Mouse (Mus musculus) layer of hippocampus, adult 18-20 months (tissue): ENCODE measurements around the gene Syce3. TPM values are rescaled to one million over a fixed set of nuclear protein-coding genes. Genes with fewer than 3 reads are reported as not detected.
"Not testable (repeated sequence)": the region's sequence is repeated elsewhere in the genome, so short reads cannot be mapped to it uniquely, and the experiment has no call there.

Experiments used
- DNase-seq, 2 experiments: peaks; one replicate each; pipeline ENCODE4 v3.0.0; 2022; ENCODE audit warnings: low spot score in 2 of 2
- long read RNA-seq: library from polyadenylated mRNA; stranded (forward); transcript quantifications from one replicate; pipeline ENCODE4 v2.0.0, GENCODE M21; 2021
- total RNA-seq, 2 experiments: library from RNA; stranded (reverse); gene quantifications; 2 replicates each; pipeline ENCODE4 v1.2.3; 2021

Syce3 gene
- total RNA-seq, result not detected
- long read RNA-seq, result 0 reads

DNA sequence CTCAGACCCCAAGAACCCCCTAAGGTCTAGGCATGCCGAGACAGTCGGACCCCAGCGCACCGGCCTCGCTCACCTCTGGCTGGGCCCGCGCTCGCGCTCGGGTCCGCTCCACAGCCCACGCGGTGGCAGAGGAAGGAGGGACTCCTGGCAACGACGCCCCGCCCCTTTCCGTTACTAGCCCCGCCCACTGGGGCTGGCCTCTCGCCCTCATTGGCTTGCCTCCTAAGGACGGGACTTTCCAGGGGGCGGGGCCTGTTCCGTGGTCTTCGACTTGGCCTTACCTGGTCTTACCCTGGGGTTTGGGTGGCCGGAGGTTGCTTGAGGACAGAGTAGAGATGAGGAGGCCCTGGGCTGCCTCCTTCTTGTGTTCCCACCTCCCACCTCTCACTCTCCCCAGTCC lies at the start of gene Syce3:
TSS of gene Syce3 (minus strand) at position 386 of the 400 bp plus-strand sequence.
- DNase-seq, result no peak

GRCm38 (mm10) chr15:89459821-89460220 lies 49.5 kb upstream of the Syce3 start:
- DNase-seq, result no peak

DNA sequence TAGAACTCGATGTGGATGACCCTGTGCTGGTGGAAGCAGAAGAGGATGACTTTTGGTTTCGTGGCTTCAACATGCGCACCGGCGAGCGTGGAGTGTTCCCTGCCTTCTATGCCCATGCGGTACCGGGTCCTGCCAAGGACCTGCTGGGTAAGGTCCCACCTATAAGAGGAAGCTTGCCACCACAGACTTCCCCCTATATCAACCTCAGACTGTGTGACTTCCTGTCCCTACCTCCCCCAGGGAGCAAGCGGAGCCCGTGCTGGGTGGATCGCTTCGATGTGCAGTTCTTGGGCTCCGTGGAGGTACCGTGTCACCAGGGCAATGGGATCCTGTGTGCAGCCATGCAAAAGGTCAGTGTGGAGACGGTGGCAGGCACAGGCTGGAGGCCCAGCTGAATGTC lies 48.6 kb upstream of the Syce3 start:
- DNase-seq, result no peak

DNA sequence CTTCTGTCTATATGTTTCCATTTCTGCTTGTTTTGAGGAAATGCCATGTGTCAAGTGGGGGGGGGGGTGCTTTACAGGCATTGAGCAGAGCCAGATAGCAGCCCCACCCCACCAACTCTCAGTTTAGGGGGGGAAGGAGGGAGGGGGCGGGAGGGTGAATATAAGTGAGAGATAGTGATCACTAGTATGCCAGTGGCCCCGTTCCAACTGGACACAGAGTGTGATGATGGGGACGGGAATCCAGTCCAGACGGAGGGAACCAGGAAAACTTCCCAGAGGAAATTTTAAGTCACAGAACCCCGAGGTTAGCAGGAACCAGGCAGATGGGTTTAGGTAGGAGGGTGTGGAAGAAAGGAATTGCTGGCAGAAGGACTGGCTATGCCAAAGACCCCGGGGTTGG lies 45.3 kb upstream of the Syce3 start:
- DNase-seq, result no peak

DNA sequence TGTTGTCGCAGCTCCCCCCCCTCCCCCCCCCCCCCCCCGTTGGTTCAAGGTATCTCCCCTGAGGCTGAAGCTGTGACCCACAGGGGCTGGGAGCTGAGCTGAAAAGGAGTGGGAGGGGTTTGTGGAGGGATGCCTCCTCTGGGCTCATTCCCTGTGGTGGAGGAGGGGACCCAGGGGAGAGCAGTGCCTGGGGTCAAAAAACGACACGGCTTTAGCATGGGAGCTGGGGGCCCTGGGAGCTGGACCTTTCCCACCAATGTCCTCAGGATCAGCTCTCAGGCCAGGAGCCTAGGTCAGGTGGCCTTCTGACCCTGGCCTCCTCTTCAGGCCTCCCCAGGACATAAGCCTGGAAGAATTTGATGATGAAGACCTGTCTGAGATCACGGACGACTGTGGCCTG lies 44.6 kb upstream of the Syce3 start:
- DNase-seq, result no peak

GRCm38 (mm10) chr15:89453865-89454478 lies 43.7 kb upstream of the Syce3 start, which contains the start of gene Mapk8ip2:
TSS of gene Mapk8ip2 (plus strand) at chr15:89453913.
- DNase-seq, result peak in 1 of 2 experiments; percentile 61

DNA sequence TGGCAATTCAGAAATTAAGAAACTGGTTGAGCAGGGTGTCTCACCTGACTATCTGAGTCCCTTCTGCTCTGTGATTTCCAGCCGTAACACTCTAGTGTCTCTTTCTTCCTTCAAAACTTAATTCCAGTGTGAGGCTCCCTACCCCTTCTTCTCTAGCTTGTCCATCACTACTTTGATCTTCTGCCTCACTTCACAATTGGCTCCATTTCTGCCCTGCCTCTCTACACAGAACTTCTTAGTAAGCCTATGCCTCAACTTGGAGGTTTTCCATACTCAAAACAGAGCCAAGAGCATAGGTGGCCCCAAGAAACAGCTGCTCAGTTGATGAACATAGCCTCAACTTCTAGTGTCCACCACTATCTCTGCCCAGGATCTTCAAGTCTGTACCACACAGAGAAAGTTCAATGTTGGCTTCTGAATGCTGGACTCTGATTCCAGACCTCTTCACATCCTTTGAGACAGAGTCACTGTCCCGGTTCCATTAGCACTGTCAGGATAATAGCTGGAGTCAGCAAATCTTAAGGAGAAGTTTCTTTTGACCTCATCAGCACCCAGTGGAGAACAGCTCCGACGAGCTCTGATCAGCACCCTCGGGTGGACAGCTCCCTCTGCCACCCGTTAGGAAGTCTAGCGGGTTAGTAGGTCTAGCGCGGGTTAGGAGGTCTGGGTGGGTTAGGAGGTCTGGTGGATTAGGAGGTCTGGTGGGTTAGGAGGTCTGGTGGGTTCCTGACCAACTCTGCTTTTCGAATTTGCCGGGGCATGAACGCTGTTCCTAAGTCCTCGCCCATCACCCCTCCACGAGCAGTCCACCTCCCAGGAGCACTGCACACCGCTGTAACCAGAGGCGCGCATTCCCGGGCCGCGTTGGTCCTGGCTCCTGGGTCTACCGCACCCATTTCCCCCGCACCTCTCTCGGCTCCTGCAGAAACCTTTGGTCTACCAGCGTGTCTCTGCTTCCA lies 42.9 kb upstream of the Syce3 start:
- DNase-seq, result no peak

- DNase-seq, result no peak
Measured at GRCm38 (mm10) chr15:89442486-89443070, 32.3 kb upstream of the Syce3 start.

- DNase-seq, result no peak
Measured at GRCm38 (mm10) chr15:89435878-89436277, 25.6 kb upstream of the Syce3 start.

DNA sequence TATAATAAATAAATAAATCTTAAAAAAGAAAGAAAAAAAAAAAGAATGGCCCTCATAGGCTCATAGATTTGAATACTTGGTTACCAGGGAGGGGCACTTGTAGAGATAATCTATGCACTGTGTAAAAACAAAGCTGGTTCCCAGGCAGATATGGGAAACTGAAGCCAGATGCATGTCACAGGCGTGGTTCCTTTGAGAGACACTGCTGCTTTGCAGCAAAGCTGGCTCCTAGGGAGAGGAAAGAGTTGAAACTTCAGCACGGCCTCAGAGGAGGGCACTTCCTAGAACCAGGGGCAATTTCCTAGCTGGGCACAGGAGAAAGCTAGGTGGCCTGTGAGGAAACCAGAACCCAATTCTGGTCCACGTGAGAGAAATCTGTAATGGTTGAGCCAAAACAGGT lies 23.8 kb upstream of the Syce3 start:
- no peak for DNase-seq

DNA sequence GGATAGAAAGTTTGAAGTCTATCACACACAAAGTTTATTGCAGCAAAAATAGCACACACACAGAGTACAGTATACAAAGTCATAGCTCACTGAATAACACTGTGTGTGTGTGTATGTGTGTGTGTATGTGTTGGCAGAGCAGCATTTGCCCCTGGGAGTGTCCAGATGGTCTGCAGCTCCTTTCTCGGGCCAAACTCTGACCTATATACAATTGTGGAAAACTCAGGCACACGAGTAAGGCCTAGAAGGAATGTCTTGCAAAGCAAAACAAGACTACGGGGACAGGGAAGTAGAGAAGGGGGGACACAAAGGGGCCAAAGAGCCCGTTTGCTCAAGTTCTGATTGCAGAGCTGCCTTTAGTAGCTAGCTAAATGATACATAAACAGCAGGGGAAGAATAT lies 22.6 kb upstream of the Syce3 start:
- DNase-seq, result no peak

- no peak for DNase-seq
Measured at GRCm38 (mm10) chr15:89431806-89432205, 21.5 kb upstream of the Syce3 start.

DNA sequence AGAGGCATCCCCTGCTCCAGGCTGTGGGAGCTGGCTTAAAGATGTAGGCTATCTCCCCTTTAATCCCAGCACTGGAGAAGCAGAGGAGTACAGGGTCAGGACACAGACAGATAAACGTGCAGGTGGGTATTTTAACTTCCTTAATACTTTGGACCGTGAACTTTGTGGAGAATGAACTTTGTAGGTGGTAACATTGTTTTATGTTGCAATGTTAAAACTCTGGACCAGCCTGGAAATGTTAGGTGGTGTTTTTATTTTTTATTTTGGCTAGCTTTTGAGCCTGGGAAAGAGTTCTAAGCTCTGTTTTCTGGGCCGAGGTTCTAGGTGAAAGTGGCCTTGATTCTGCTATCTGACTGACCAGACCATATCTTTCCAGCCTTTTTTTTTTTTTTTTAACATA lies 21.0 kb upstream of the Syce3 start:
- DNase-seq, result no peak

GRCm38 (mm10) chr15:89430771-89431170 lies 20.5 kb upstream of the Syce3 start:
- not testable (repeated sequence) for DNase-seq

DNA sequence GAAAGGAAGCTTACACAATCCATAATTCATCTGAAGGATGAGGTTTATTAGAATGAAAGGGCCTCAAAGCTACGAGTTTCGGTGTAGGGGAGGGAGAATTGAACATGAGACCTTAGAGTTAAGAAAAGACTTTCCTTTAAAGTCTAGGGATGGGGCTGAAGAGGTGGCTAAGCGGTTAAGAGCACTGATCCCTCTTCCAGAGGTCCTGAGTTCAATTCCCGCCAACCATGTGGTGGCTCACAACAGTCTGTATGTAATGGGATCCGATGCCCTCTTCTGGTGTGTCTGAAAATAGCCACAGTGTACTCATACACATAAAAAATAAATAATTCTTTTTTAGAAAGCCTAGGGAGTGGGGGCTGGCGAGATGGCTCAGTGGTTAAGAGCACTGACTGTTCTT lies 20.0 kb upstream of the Syce3 start:
- peak in 1 of 2 experiments; percentile 31 for DNase-seq

- DNase-seq, result peak; percentile 92 to 96
Measured at GRCm38 (mm10) chr15:89429352-89430221, 19.3 kb upstream of the Syce3 start, which contains the start of the genes C730034F03Rik, Gm44502 and Chkb. TSS of gene C730034F03Rik (plus strand) at chr15:89429589. TSS of gene Gm44502 (minus strand) at chr15:89429696. TSS of gene Chkb (minus strand) at chr15:89429908.

- no peak for DNase-seq
Measured at GRCm38 (mm10) chr15:89428821-89429351, 18.6 kb upstream of the Syce3 start.

- no peak for DNase-seq
Measured at GRCm38 (mm10) chr15:89428136-89428790, 18.0 kb upstream of the Syce3 start.

- DNase-seq, result no peak
Measured at GRCm38 (mm10) chr15:89426716-89427115, 16.4 kb upstream of the Syce3 start.

DNA sequence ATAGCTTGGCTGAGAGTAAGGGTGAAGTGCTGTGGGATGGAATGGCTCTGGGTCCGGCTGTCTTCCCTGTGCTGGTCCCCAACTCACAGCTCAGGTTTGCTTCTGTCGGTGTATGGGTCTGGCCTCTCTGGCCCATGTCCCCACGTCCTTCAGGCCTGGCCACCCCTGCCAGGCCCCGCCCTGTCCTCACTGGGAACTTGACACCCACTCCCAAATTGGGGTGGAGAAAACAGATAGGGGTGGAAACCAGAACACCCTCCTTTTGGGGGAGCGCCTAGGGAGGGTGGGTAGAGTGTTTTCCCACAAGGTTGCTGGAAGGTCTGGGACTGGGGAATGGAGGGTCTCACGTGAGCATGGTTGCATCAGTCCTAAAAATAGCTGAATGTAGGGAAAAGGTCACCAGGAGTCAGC lies 15.4 kb upstream of the Syce3 start, which contains the start of gene Cpt1b:
TSS of gene Cpt1b (minus strand) at position 153 of the 411 bp plus-strand sequence.
- DNase-seq, result no peak
